Mouse (Mus musculus) MEL (cell line): Measurements from ENCODE around the gene Rmnd1. TPM values are rescaled to one million over a fixed set of nuclear protein-coding genes. Genes with fewer than 3 reads are reported as not detected.

Source experiments
- DNase-seq: peaks from one replicate; pipeline ENCODE4 v3.0.0; 2011; ENCODE audit warnings: low read depth, low spot score
- H3K27ac ChIP-seq: 2 replicates; pipeline ENCODE4 v1.5.1; 2012; ENCODE audit warnings: low read depth, mild to moderate bottlenecking, control low read depth, low read length, moderate library complexity; ENCODE audit not compliant: control insufficient read depth
- H3K27me3 ChIP-seq, 2 experiments: fragments of 150-350 bp in 1 of 2; sonication (generic) in 1 of 2; 2 replicates each; pipeline ENCODE4 v1.6.1; 2012; ENCODE audit warnings: low read length in 2 of 2, mild to moderate bottlenecking in 2 of 2, improper control_type of control experiment in 1 of 2, moderate library complexity in 1 of 2; ENCODE audit not compliant: insufficient read depth in 2 of 2, control insufficient read depth in 1 of 2
- H3K36me3 ChIP-seq, 2 experiments: 2 replicates each; pipeline ENCODE4 v1.6.1; 2012 to 2014; ENCODE audit warnings: low read length in 2 of 2, improper control_type of control experiment in 1 of 2, inconsistent platforms in 1 of 2, mild to moderate bottlenecking in 1 of 2; ENCODE audit not compliant: insufficient read depth in 2 of 2, control insufficient read depth in 1 of 2
- H3K4me1 ChIP-seq, 2 experiments: fragments of 150-350 bp in 1 of 2; sonication (generic) in 1 of 2; 2 replicates each; pipeline ENCODE4 v1.6.1; 2012; ENCODE audit warnings: low read length in 2 of 2, improper control_type of control experiment in 1 of 2, mild to moderate bottlenecking in 1 of 2; ENCODE audit not compliant: insufficient read depth in 2 of 2, control insufficient read depth in 1 of 2
- H3K4me3 ChIP-seq, 2 experiments: fragments of 150-350 bp in 1 of 2; sonication (generic) in 1 of 2; 2 replicates each; pipeline ENCODE4 v1.5.1; 2012; ENCODE audit warnings: low read depth in 2 of 2, low read length in 2 of 2, mild to moderate bottlenecking in 2 of 2, moderate library complexity in 2 of 2, control low read depth in 1 of 2, improper control_type of control experiment in 1 of 2; ENCODE audit not compliant: control insufficient read depth in 1 of 2, insufficient read depth in 1 of 2
- H3K79me2 ChIP-seq: 2 replicates; pipeline ENCODE4 v1.6.1; 2012; ENCODE audit warnings: mild to moderate bottlenecking, low read length, moderate library complexity; ENCODE audit not compliant: control insufficient read depth, poor library complexity, insufficient read depth
- H3K9ac ChIP-seq: 2 replicates; pipeline ENCODE4 v1.6.1; 2012; ENCODE audit warnings: low read depth, mild to moderate bottlenecking, control low read depth, low read length, moderate library complexity; ENCODE audit not compliant: control insufficient read depth, poor library complexity, severe bottlenecking
- H3K9me3 ChIP-seq: fragments of 150-350 bp; sonication (generic); replicated peaks from 2 replicates; pipeline ENCODE4 v1.6.1; 2012; ENCODE audit warnings: mild to moderate bottlenecking, low read length, improper control_type of control experiment, moderate library complexity; ENCODE audit not compliant: insufficient read depth
- CHD1 ChIP-seq: IDR thresholded peaks from 2 replicates; pipeline ENCODE4 v1.6.1; 2012; ENCODE audit warnings: low read depth, mild to moderate bottlenecking, inconsistent platforms, low read length, improper control_type of control experiment
- CTCF ChIP-seq, 3 experiments: IDR thresholded peaks in 2 of 3; conservative IDR thresholded peaks in 1 of 3; 2 replicates each; pipeline ENCODE4 v1.5.1; 2011 to 2012; ENCODE audit warnings: low read length in 3 of 3, low read depth in 2 of 3, mild to moderate bottlenecking in 2 of 3, improper control_type of control experiment in 1 of 3, inconsistent platforms in 1 of 3, mixed read lengths in 1 of 3, moderate library complexity in 1 of 3; ENCODE audit not compliant: control insufficient read depth in 1 of 3, insufficient read depth in 1 of 3, poor library complexity in 1 of 3, severe bottlenecking in 1 of 3
- E2F4 ChIP-seq: IDR thresholded peaks from 2 replicates; pipeline ENCODE4 v1.6.1; 2011; ENCODE audit warnings: low read depth, low read length, improper control_type of control experiment, borderline replicate concordance
- ELF1 ChIP-seq: IDR thresholded peaks from 2 replicates; pipeline ENCODE4 v1.6.1; 2014; ENCODE audit warnings: low read depth, mild to moderate bottlenecking, inconsistent platforms, low read length, improper control_type of control experiment, moderate library complexity
- EP300 ChIP-seq, 2 experiments: IDR thresholded peaks; 2 replicates each; pipeline ENCODE4 v1.6.1; 2011; ENCODE audit warnings: improper control_type of control experiment in 2 of 2, low read length in 2 of 2, low read depth in 1 of 2, mild to moderate bottlenecking in 1 of 2
- ETS1 ChIP-seq: IDR thresholded peaks from 2 replicates; pipeline ENCODE4 v1.6.1; 2012; ENCODE audit warnings: low read depth, mild to moderate bottlenecking, inconsistent platforms, low read length, improper control_type of control experiment, moderate library complexity
- GABPA ChIP-seq: IDR thresholded peaks from 2 replicates; pipeline ENCODE4 v1.6.1; 2012; ENCODE audit warnings: low read depth, mild to moderate bottlenecking, inconsistent platforms, low read length, improper control_type of control experiment, moderate library complexity
- HCFC1 ChIP-seq: IDR thresholded peaks from 2 replicates; pipeline ENCODE4 v1.6.1; 2012; ENCODE audit warnings: low read depth, mild to moderate bottlenecking, inconsistent platforms, low read length, improper control_type of control experiment, moderate library complexity
- JUND ChIP-seq: IDR thresholded peaks from 2 replicates; pipeline ENCODE4 v1.6.1; 2011; ENCODE audit warnings: low read depth, mild to moderate bottlenecking, improper control_type of control experiment, low read length
- MAZ ChIP-seq: IDR thresholded peaks from 2 replicates; pipeline ENCODE4 v1.6.1; 2012; ENCODE audit warnings: low read depth, mild to moderate bottlenecking, inconsistent platforms, low read length, improper control_type of control experiment
- MXI1 ChIP-seq: IDR thresholded peaks from 2 replicates; pipeline ENCODE4 v1.6.1; 2011; ENCODE audit warnings: mild to moderate bottlenecking, low read depth, low read length, improper control_type of control experiment
- NELFE ChIP-seq: IDR thresholded peaks from 2 replicates; pipeline ENCODE4 v1.6.1; 2011; ENCODE audit warnings: low read depth, low read length, improper control_type of control experiment
- NRF1 ChIP-seq: IDR thresholded peaks from 2 replicates; pipeline ENCODE4 v1.6.1; 2014; ENCODE audit warnings: low read depth, mild to moderate bottlenecking, inconsistent platforms, low read length, improper control_type of control experiment, moderate library complexity; ENCODE audit not compliant: poor library complexity, insufficient read depth, severe bottlenecking
- POLR2AphosphoS5 ChIP-seq: IDR thresholded peaks from 2 replicates; pipeline ENCODE4 v1.6.1; 2012; ENCODE audit warnings: low read depth, borderline replicate concordance, mild to moderate bottlenecking, inconsistent platforms, low read length, moderate library complexity, mixed read lengths
- RAD21 ChIP-seq: IDR thresholded peaks from 2 replicates; pipeline ENCODE4 v1.6.1; 2011; ENCODE audit warnings: mild to moderate bottlenecking, low read depth, low read length, improper control_type of control experiment
- SIN3A ChIP-seq: IDR thresholded peaks from 2 replicates; pipeline ENCODE4 v1.6.1; 2012; ENCODE audit warnings: low read length, improper control_type of control experiment, inconsistent platforms
- ZC3H11A ChIP-seq: IDR thresholded peaks from 2 replicates; pipeline ENCODE4 v1.6.1; 2012; ENCODE audit warnings: low read depth, mild to moderate bottlenecking, inconsistent platforms, low read length, improper control_type of control experiment
- ZKSCAN1 ChIP-seq: IDR thresholded peaks from 2 replicates; pipeline ENCODE4 v1.6.1; 2012; ENCODE audit warnings: low read depth, mild to moderate bottlenecking, inconsistent platforms, low read length, improper control_type of control experiment, moderate library complexity
- ZMIZ1 ChIP-seq: IDR thresholded peaks from 2 replicates; pipeline ENCODE4 v1.6.1; 2012; ENCODE audit warnings: low read depth, mild to moderate bottlenecking, inconsistent platforms, low read length, improper control_type of control experiment, moderate library complexity
- ZNF384 ChIP-seq: IDR thresholded peaks from 2 replicates; pipeline ENCODE4 v1.6.1; 2012; ENCODE audit warnings: low read depth, mild to moderate bottlenecking, inconsistent platforms, low read length, improper control_type of control experiment
- polyA plus RNA-seq, 2 experiments: library from polyadenylated mRNA; stranded (reverse) in 1 of 2; unstranded in 1 of 2; fragments of >175 nt in 1 of 2; fragments of >200 nt in 1 of 2; gene quantifications; 2 replicates each; pipeline versions ENCODE4 v1.2.1 to v1.2.4; 2012; ENCODE audit warnings: low replicate concordance in 2 of 2, low read depth in 1 of 2; ENCODE audit not compliant: insufficient read length in 2 of 2, insufficient read depth in 1 of 2, missing spikeins in 1 of 2
- total RNA-seq: library from RNA; depleted of rRNA; stranded (reverse); fragments of 300-350 nt; gene quantifications from 2 replicates; pipeline ENCODE4 v1.2.3, GENCODE M21; 2012

Rmnd1 gene
- total and polyA plus RNA-seq, 3 experiments: 38.8 to 39.6 TPM; not detected in 1

DNA sequence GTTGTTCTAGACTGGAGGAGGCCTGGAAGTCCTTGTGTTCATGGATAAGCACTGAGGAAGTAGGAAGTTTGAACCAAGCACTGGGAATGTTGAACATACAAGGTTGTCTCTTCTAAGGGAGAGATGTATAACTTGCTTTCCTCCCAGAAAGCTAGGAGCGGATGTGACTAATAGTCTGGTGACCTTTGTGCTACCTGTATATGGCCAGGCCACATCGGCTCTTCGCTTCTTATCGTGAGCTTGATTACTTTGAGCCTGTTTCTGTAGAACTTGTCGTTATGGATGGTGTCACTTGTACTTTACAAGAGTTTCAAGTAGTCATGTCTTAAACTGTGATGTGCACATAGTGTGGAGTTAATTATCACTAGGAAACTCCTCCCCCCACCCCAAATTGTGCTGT lies 44.4 kb upstream of the Rmnd1 start:
- Histone ChIP-seq H3K4me1 (no peaks in the 10 kb centered on the region), H3K36me3 (peaks cover 0 to 3% of the 10 kb centered on the region in 2 experiments; a peak in 1 of 4 replicates), H3K27ac (no peak overlapping the region), H3K27me3 (no peaks in the 10 kb centered on the region), H3K9ac (no peak overlapping the region), H3K4me3 (no peak overlapping the region), H3K9me3 (no peaks in the 10 kb centered on the region), H3K79me2 (no peaks in the 10 kb centered on the region)
- DNase-seq: no peak
- TF ChIP-seq NELFE (no peak), E2F4 (no peak), CHD1 (no peak), ZNF384 (no peak)
- TF ChIP-seq, all 39 proteins: peak for 0

DNA sequence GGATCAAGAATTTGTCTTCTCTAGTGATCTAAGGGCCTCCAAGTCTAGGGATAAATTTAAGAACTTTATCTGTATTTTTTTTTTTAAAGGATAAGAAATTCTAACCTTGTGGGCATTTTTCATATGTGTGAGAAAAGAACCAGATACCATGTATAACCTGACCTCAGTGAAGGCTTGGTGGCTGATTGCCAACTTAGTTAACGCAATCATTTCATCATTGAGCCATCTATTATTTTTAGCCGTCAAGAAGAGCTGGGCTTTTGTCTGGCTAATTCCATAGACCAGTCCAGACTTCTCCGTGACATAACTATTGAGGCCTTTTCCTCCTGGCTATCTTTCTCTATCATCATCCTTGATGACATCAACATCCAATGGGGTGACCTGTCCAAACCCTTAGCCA lies 43.2 kb upstream of the Rmnd1 start:
- Histone ChIP-seq H3K79me2 (no peaks in the 10 kb centered on the region), H3K4me1 (no peaks in the 10 kb centered on the region), H3K27me3 (no peaks in the 10 kb centered on the region), H3K9me3 (no peaks in the 10 kb centered on the region), H3K27ac (no peak overlapping the region), H3K4me3 (no peak overlapping the region)
- DNase-seq: no peak
- no peak for TF ChIP-seq ZC3H11A
- TF ChIP-seq SIN3A: no peak
- no peak for TF ChIP-seq NELFE
- no peak for TF ChIP-seq HCFC1
- TF ChIP-seq JUND: no peak
- TF ChIP-seq, all 39 proteins: peak for 0
- H3K36me3 ChIP-seq: peaks cover 0 to 3% of the 10 kb centered on the region in 2 experiments; a peak in 1 of 4 replicates
- no peak overlapping the region for H3K9ac ChIP-seq

DNA sequence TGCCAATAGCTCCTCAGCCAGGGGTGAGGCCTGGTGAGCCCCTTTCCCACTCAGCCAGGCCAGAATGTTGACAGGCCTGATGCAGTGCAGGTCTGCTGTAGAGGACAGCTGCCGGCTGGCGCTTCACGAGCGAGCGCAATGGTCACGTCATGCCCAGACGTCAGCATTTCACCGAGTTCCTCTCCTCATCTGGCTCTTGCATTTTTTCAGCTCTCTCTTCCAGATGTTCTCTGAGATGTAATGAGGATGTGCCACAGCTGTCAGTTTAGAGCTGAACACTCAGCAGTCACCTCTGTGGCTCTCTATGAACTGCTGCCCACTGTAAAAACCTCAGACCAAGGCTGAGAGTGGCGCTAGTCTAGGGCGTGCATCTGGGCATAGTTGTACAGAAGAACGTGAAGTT lies 41.4 kb upstream of the Rmnd1 start:
- H3K36me3 ChIP-seq: peaks cover 0 to 3% of the 10 kb centered on the region in 2 experiments; a peak in 2 of 4 replicates
- peaks cover 0 to 4% of the 10 kb centered on the region in 2 experiments; a peak in 2 of 4 replicates for H3K4me1 ChIP-seq
- no peak overlapping the region for H3K27ac ChIP-seq
- no peaks in the 10 kb centered on the region for H3K9me3 ChIP-seq
- no peak for DNase-seq
- H3K79me2 ChIP-seq: no peaks in the 10 kb centered on the region
- no peaks in the 10 kb centered on the region for H3K27me3 ChIP-seq
- H3K4me3 ChIP-seq: no peak overlapping the region
- no peak overlapping the region for H3K9ac ChIP-seq
- TF ChIP-seq NRF1 (no peak), GABPA (no peak), ELF1 (no peak), E2F4 (no peak), EP300 (IDR thresholded peaks at IDR 0.05; ENCODE audit: low read depth in 1 of 2, low read length in 2 of 2) (no peak), POLR2AphosphoS5 (no peak), RAD21 (no peak), ZKSCAN1 (no peak), ETS1 (no peak), CTCF (IDR thresholded peaks at IDR 0.05 in 2 of 3, conservative IDR thresholded peaks at IDR 0.05 in 1 of 3; ENCODE audit: control insufficient read depth in 1 of 3, insufficient read depth in 1 of 3, low read depth in 2 of 3, low read length in 3 of 3, poor library complexity in 1 of 3, severe bottlenecking in 1 of 3) (no peak), MXI1 (no peak), MAZ (no peak), ZMIZ1 (no peak), SIN3A (no peak), ZC3H11A (no peak)
